Mouse (Mus musculus) megakaryocyte, adult 5-6 weeks (primary cell): ENCODE results near the gene Mroh2a. TPM values are rescaled to one million over a fixed set of nuclear protein-coding genes. Genes with fewer than 3 reads are reported as not detected.
"Not testable (repeated sequence)": the region's sequence is repeated elsewhere in the genome, so short reads cannot be mapped to it uniquely, and the experiment has no call there.

Source experiments
- ATAC-seq: 2 replicates; pipeline ENCODE4 v1.8.0; 2016; ENCODE audit warnings: mild to moderate bottlenecking, inconsistent platforms; ENCODE audit not compliant: poor library complexity, severe bottlenecking
- total RNA-seq, 2 experiments: library from RNA; stranded (forward) in 1 of 2; stranded (reverse) in 1 of 2; fragments of 153-499, 151-499 nt in 1 of 2; fragments of 221-1000, 200-1000 nt in 1 of 2; gene quantifications; 2 replicates each; pipeline versions ENCODE4 v1.2.3 to v1.2.4; 2015 to 2017

Mroh2a gene
- total RNA-seq, 2 experiments from 2014 or later, result 0.37 to 0.47 TPM

- ATAC-seq, result no peak
Observed at GRCm38 (mm10) chr1:88218051-88218450, 8.7 kb upstream of the Mroh2a start.

- ATAC-seq, result no peak
Observed at GRCm38 (mm10) chr1:88218591-88218990, 8.2 kb upstream of the Mroh2a start.

- ATAC-seq, result no peak
Observed at GRCm38 (mm10) chr1:88219054-88219453, 7.7 kb upstream of the Mroh2a start.

GRCm38 (mm10) chr1:88220336-88220735 is 6.5 kb upstream of the Mroh2a start:
- ATAC-seq, result no peak

- no peak for ATAC-seq
Observed at GRCm38 (mm10) chr1:88222216-88222615, 4.6 kb upstream of the Mroh2a start.

- ATAC-seq, result not testable (repeated sequence)
Observed at GRCm38 (mm10) chr1:88223011-88223515, 3.7 kb upstream of the Mroh2a start.

DNA sequence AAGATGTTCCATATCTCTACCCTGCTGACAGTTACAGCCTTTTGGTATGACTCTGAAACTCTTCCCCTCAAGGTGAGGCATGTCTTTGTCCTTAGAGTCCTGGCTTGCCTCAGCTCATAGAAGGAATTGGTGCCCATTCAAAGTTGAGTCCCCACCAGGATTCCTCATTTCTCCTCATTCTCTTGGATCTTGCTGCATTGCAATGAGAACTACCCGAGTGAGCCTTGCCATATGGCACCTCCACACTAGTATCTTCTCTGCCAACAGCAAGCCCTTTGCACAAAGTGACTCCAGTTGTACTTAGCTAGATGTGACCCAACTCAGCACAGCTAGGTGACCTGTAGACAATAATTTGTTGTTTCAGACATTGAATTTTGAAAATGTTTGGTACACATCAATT is 3.2 kb upstream of the Mroh2a start:
- no peak for ATAC-seq

- no peak for ATAC-seq
Observed at GRCm38 (mm10) chr1:88224029-88224776, 2.6 kb upstream of the Mroh2a start.

- ATAC-seq, result not testable (repeated sequence)
Observed at GRCm38 (mm10) chr1:88225301-88225700, 1.5 kb upstream of the Mroh2a start.

GRCm38 (mm10) chr1:88225741-88226140 is 1.0 kb upstream of the Mroh2a start:
- ATAC-seq, result no peak

- ATAC-seq, result peak; percentile 36
Observed at GRCm38 (mm10) chr1:88227482-88227881, 696 bp downstream of the Mroh2a start.

GRCm38 (mm10) chr1:88228121-88228520 is 1.3 kb downstream of the Mroh2a start:
- ATAC-seq, result no peak

- no peak for ATAC-seq
Observed at GRCm38 (mm10) chr1:88229566-88229965, 2.8 kb downstream of the Mroh2a start.

DNA sequence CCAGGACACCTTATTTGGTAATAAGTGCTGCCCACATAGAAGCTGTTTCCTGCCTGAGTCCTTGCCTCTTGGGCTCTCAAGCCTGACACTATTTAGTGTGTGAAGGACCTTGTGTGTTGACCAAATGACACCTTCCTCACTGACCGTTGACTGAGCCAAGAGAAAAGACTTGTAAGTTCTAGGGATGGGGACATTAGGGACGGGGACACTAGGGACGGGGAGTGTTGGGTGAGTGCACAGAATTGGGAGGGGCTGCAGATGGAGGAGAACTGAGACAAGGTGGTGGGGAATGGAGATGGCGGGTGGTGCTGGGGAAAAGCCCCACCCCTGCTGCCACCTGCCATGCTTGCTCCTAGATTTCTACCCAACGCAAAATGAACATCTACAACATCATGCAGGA is 3.2 kb downstream of the Mroh2a start:
- ATAC-seq, result no peak

GRCm38 (mm10) chr1:88230421-88230820 is 3.6 kb downstream of the Mroh2a start:
- no peak for ATAC-seq

GRCm38 (mm10) chr1:88230981-88231802 is 4.4 kb downstream of the Mroh2a start:
- no peak for ATAC-seq

DNA sequence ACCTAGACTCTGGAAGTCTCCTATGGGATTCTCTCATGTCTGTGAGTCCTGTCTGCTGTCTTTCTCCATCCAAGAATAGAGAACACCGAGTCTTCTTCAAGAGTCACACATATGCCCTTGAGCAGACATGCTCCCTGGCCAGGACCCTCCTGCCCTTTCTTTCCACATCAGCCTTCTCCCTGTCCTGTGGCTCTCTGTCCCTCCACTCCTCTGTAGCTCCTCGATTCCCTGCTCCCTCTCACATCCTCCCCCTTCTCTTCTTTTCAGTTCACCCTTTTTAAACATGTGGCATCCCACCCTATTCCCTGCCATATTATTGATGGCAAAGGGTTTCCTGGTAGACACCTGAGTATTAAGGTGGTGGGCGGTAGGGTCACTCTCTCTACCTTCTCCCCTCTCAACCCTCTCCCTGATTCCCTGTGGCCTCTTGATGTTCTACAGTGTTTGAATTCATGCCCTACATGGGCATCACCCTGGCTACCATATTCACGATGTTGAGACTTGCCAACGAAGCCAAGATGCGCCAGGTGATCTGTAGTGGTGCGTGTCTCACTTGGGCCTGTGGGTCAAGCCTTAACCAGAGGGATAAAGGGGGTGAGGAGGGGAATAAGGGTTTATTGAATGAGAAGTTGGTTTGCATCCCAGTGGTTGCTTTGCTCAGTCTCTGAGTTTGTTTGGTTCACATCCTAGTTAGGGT is 5.2 kb downstream of the Mroh2a start:
- ATAC-seq, result no peak

GRCm38 (mm10) chr1:88232664-88233380 is 6.0 kb downstream of the Mroh2a start:
- no peak for ATAC-seq

DNA sequence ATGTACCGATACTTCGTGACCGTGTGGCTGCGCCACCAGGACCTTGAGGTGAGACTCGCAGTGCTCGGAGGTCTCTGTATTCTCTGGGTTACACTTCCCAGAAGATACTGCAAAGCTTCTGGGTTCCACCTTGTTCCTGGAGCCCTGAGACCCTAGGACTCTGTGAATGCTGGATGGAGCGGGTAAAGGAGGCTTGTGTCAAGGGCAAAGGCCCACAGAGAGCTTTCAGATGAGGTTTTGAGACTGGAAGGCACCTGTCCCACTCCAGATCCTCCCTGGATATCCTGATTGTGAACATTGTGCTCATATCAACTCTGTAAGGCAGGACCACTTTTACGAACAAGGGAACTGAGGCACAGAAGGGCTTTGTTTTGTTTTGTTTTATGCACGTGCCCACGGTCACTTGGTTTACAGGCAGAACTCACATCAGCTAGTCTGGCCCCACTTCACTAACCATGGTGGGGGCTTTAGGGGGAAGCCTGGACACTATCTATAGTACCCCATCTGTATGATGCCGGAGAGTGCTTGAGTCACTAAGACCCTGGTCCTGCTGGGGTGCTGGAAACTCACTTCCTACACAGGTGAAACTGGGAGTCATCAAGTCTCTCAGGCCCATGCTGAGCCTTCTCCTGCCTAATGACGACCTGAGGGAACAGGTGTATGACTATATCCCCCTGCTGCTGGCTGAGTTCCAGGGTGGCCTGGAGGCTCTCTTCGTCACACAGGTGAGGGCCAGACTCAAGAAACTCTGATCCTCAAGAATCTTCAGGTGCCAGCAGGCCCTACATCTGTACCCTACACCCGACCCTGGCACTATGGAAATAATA is 6.8 kb downstream of the Mroh2a start:
- ATAC-seq, result no peak

DNA sequence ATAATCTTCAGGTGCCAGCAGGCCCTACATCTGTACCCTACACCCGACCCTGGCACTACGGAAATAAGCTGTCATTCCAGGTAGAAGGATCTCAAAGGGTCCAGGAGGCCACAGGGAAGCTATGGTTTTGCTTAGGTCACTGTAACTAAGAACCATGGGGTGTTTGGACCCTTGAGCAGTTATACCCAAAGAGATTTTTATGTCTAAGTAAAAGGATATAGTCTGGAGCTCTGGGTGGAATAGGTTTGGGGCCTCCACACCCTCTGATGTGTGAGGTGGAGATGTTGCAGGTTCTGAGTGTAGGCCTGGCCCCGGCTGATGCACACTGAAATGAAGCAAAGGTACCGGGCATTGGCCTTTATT is 7.4 kb downstream of the Mroh2a start:
- ATAC-seq, result no peak
